Mouse (Mus musculus) lung, postnatal 0 days (tissue): Measurements from ENCODE around the gene Slco1a5. TPM values are rescaled to one million over a fixed set of nuclear protein-coding genes. Genes with fewer than 3 reads are reported as not detected.

Experiments
- ATAC-seq: fragments of 200-750 bp; cut with Nextera tagmentation; 2 replicates; pipeline ENCODE4 v1.8.0; 2017; ENCODE audit warnings: moderate library complexity
- DNase-seq: peaks from one replicate; pipeline ENCODE4 v3.0.0-alpha.2; 2016; ENCODE audit warnings: low spot score
- H3K27ac ChIP-seq: fragments of 300-500 bp; sonication (generic); 2 replicates; pipeline ENCODE4 v1.5.1; 2014; ENCODE audit warnings: antibody characterized with exemption, mild to moderate bottlenecking, low read length, mixed read lengths
- H3K27me3 ChIP-seq: fragments of 300-500 bp; sonication (generic); replicated peaks from 2 replicates; pipeline ENCODE4 v1.6.1; 2014; ENCODE audit warnings: low read length, mixed read lengths; ENCODE audit not compliant: insufficient read depth
- H3K36me3 ChIP-seq: fragments of 300-500 bp; sonication (generic); 2 replicates; pipeline ENCODE4 v1.6.1; 2014; ENCODE audit warnings: low read length, mixed read lengths; ENCODE audit not compliant: insufficient read depth
- H3K4me1 ChIP-seq: fragments of 300-500 bp; sonication (generic); 2 replicates; pipeline ENCODE4 v1.6.1; 2014; ENCODE audit warnings: antibody characterized with exemption, low read depth, low read length, mixed read lengths; ENCODE audit not compliant: insufficient read depth
- H3K4me2 ChIP-seq: fragments of 300-500 bp; sonication (generic); replicated peaks from 2 replicates; pipeline ENCODE4 v1.6.1; 2014; ENCODE audit warnings: low read depth, mild to moderate bottlenecking, low read length, moderate library complexity, mixed read lengths
- H3K4me3 ChIP-seq: fragments of 300-500 bp; sonication (generic); 2 replicates; pipeline ENCODE4 v1.5.1; 2014; ENCODE audit warnings: low read depth, low read length
- H3K9ac ChIP-seq: fragments of 300-500 bp; sonication (generic); replicated peaks from 2 replicates; pipeline ENCODE4 v1.6.1; 2014; ENCODE audit warnings: low read depth, mild to moderate bottlenecking
- H3K9me3 ChIP-seq: fragments of 300-500 bp; sonication (generic); 2 replicates; pipeline ENCODE4 v1.6.1; 2016; ENCODE audit warnings: low read length, mixed read lengths
- CTCF ChIP-seq: IDR thresholded peaks from 2 replicates; pipeline ENCODE4 v1.5.1; 2016; ENCODE audit warnings: antibody characterized with exemption, mild to moderate bottlenecking
- EP300 ChIP-seq: IDR thresholded peaks from 2 replicates; pipeline ENCODE4 v1.6.1; 2016; ENCODE audit warnings: antibody characterized with exemption, mild to moderate bottlenecking, control low read depth
- WGBS: fragments of 180-500 bp; shearing (Covaris S2); extraction: QIAGEN DNeasy Blood & Tissue Kit; methylation state at CpG from one replicate; pipeline ENCODE4 v1.1.7; 2014; 5-methylcytosine and 5-hydroxymethylcytosine counted together
- polyA plus RNA-seq: library from polyadenylated mRNA; unstranded; fragments of >200 nt; fragmentation: Nextera tagmentation; extraction: Ambion mirVana; gene quantifications from 2 replicates; pipeline ENCODE4 v1.2.1, GENCODE M21; 2015

Gene Slco1a5
- 0.26 and 0.39 TPM in 2 replicates for polyA plus RNA-seq

GRCm38 (mm10) chr6:142322881-142323280, at the start of gene Slco1a5:
Gene Slco1a5, minus strand, starts transcription at chr6:142322981.
- ATAC-seq (no peak), DNase-seq (no peak)
- Histone ChIP-seq H3K9ac (no peak within 1 kb of the TSS), H3K27ac (no peak within 1 kb of the TSS), H3K9me3 (no peaks in the 10 kb centered on the region), H3K4me2 (no peak within 1 kb of the TSS), H3K4me3 (no peak within 1 kb of the TSS), H3K4me1 (no peaks in the 10 kb centered on the region), H3K27me3 (no peaks in the 10 kb centered on the region), H3K36me3 (no peaks in the 10 kb centered on the region)
- 25% methylated on average over 4 of the region's 4 CpGs for WGBS
- TF ChIP-seq EP300 = no peak
- no peak for TF ChIP-seq CTCF

- TF ChIP-seq CTCF (no peak), EP300 (no peak)
- Histone ChIP-seq H3K4me1 (no peaks in the 10 kb centered on the region), H3K9ac (no peak overlapping the region), H3K4me3 (no peak overlapping the region), H3K27me3 (no peaks in the 10 kb centered on the region), H3K9me3 (no peaks in the 10 kb centered on the region), H3K4me2 (no peak overlapping the region), H3K36me3 (peaks cover 9% of the 10 kb centered on the region; the same call in 1 of the 2 replicates), H3K27ac (no peak overlapping the region)
- ATAC-seq (peak; percentile 64), DNase-seq (peak; percentile 48)
- 76% methylated on average over 3 of the region's 3 CpGs for WGBS
Observed at GRCm38 (mm10) chr6:142369568-142369967, 46.8 kb upstream of the Slco1a5 start.

GRCm38 (mm10) chr6:142367565-142367964, 44.8 kb upstream of the Slco1a5 start:
- DNase-seq (no peak), ATAC-seq (no peak)
- TF ChIP-seq EP300 (no peak), CTCF (no peak)
- Histone ChIP-seq H3K4me2 (no peak overlapping the region), H3K27me3 (no peaks in the 10 kb centered on the region), H3K4me3 (no peak overlapping the region), H3K27ac (no peak overlapping the region), H3K36me3 (peaks cover 4% of the 10 kb centered on the region; the same call in 1 of the 2 replicates), H3K9ac (no peak overlapping the region), H3K9me3 (no peaks in the 10 kb centered on the region), H3K4me1 (no peaks in the 10 kb centered on the region)
- 85% methylated on average over 3 of the region's 3 CpGs for WGBS

GRCm38 (mm10) chr6:142366473-142367018, 43.8 kb upstream of the Slco1a5 start:
- 82% methylated on average over 10 of the region's 10 CpGs for WGBS
- ATAC-seq (no peak), DNase-seq (no peak)
- H3K9me3 ChIP-seq = no peaks in the 10 kb centered on the region
- H3K4me2 ChIP-seq = no peak overlapping the region
- H3K27ac ChIP-seq = no peak overlapping the region
- H3K4me3 ChIP-seq = no peak overlapping the region
- no peak for TF ChIP-seq EP300
- TF ChIP-seq CTCF = no peak
- H3K9ac ChIP-seq = no peak overlapping the region
- no peaks in the 10 kb centered on the region for H3K27me3 ChIP-seq
- no peaks in the 10 kb centered on the region for H3K4me1 ChIP-seq
- H3K36me3 ChIP-seq = peaks cover 5% of the 10 kb centered on the region; the same call in 1 of the 2 replicates

GRCm38 (mm10) chr6:142365742-142366472, 43.1 kb upstream of the Slco1a5 start:
- H3K4me2 ChIP-seq = no peak overlapping the region
- TF ChIP-seq CTCF (no peak), EP300 (no peak)
- WGBS = 76% methylated on average over 8 of the region's 8 CpGs
- no peak for DNase-seq
- H3K9ac ChIP-seq = no peak overlapping the region
- H3K36me3 ChIP-seq = peaks cover 5% of the 10 kb centered on the region; the same call in 1 of the 2 replicates
- H3K27ac ChIP-seq = no peak overlapping the region
- no peak overlapping the region for H3K4me3 ChIP-seq
- no peak for ATAC-seq
- no peaks in the 10 kb centered on the region for H3K9me3 ChIP-seq
- no peaks in the 10 kb centered on the region for H3K4me1 ChIP-seq
- H3K27me3 ChIP-seq = no peaks in the 10 kb centered on the region

GRCm38 (mm10) chr6:142363019-142363576, 40.3 kb upstream of the Slco1a5 start:
- DNase-seq (peak; percentile 17), ATAC-seq (peak; percentile 19; the same call in 1 of the 2 replicates)
- TF ChIP-seq EP300 (no peak), CTCF (peak; percentile 53)
- no peak overlapping the region for H3K9ac ChIP-seq
- H3K36me3 ChIP-seq = peaks cover 17% of the 10 kb centered on the region; the same call in 1 of the 2 replicates
- H3K9me3 ChIP-seq = no peaks in the 10 kb centered on the region
- no peak overlapping the region for H3K4me3 ChIP-seq
- H3K4me1 ChIP-seq = no peaks in the 10 kb centered on the region
- no peak overlapping the region for H3K27ac ChIP-seq
- H3K27me3 ChIP-seq = no peaks in the 10 kb centered on the region
- H3K4me2 ChIP-seq = no peak overlapping the region
- 65% methylated on average over 9 of the region's 9 CpGs for WGBS
